Mouse (Mus musculus): ENCODE measurements around the gene Rplp1. TPM values are rescaled to one million over a fixed set of nuclear protein-coding genes. Genes with fewer than 3 reads are reported as not detected.

The Rplp1 gene
- total RNA-seq, 2 experiments from 2014 or later: 1,411 to 1,467 TPM

DNA sequence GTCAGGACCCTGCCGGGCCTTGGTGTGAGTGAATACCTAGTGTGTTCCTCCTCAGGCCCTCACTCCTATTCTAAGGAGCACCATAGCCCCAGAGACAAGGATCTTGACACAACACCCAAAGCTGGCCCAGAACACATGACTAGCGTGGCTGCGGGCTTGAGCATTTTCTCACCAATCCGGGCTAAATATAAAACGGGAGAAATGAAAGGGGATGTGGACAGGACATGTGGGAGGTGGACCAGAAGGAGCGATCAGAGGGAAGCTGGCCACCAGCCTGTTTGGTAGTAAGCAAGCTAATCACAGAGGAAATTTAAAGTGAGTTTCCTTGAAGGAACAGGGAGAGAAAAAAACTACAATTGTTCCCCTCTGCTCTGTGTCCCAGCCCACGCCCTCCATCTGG, 28.4 kb downstream of the Rplp1 start:
- intact Hi-C loops (cut with DNase I): loop anchor here (5.0 kb wide), 1 partner anchor 49 kb away; no protein-coding TSS in a partner anchor
- no peak for DNase-seq (ENCODE audit: low spot score in 2 of 2)

DNA sequence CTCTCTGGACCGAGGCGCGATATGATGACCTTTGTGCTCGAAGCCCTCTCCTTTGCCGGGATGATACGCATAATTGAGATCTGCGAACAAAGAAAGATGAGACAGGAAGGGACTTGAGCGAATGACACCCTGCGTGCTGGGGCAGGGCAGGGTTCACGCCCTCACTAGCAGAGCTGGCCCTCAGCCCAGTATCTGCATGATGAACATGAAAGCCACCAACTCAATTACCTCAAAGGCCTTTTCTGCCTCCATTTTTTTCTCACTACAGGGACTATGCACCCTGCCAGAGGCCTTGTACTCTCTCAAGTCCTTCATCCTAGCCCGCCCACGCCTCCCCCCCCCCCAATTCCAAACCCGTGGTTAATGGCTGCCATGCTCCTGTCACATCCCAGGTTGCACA, 29.4 kb downstream of the Rplp1 start:
- no peak for DNase-seq (ENCODE audit: low spot score in 2 of 2)
- intact Hi-C loops (cut with DNase I): loop anchor here (5.0 kb wide), 1 partner anchor 48 kb away; no protein-coding TSS in a partner anchor

DNA sequence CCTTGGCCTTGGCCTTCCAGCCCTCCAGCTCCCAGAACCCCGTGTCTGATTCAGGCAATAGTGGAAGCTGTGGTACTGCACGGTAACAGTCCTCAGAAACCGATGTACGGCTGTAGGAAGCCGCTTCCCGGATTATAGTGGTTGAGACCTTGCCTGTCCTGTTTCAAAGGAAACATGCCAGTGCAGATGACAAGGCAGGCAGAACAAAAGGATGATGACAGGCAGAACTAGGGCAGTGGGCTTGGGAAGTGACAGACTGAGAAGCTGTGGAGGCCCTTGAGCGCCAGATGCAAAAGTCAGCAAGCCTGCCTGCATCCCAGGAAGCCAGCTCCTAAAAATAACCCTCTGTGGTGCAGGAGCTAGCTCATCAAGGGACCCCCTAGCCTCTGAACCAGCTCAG, 30.0 kb downstream of the Rplp1 start:
- DNase-seq (ENCODE audit: low spot score in 2 of 2): no peak
- intact Hi-C loops (cut with DNase I): no loop called here

DNA sequence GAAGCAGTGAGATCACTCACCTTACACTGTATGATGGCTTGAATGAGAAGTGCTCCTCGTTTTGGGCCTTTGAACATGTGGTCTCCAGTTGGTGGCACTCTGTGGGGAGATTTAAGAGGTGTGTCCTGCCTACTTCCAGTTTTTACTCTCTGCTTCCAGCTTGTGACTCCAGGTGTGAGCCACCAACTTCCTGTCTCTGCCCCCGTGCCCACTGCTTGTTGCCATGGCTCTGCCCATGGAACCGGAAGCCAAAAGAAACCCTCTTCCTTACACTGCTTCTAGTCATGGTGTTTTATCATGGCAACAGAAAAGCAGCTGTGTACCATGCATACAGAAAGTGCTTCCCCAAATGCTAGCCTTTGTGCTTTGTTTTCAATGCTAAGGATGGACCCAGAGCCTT, 32.2 kb downstream of the Rplp1 start:
- intact Hi-C loops (cut with DNase I): no loop called here
- no peak for DNase-seq (ENCODE audit: low spot score in 2 of 2)

DNA sequence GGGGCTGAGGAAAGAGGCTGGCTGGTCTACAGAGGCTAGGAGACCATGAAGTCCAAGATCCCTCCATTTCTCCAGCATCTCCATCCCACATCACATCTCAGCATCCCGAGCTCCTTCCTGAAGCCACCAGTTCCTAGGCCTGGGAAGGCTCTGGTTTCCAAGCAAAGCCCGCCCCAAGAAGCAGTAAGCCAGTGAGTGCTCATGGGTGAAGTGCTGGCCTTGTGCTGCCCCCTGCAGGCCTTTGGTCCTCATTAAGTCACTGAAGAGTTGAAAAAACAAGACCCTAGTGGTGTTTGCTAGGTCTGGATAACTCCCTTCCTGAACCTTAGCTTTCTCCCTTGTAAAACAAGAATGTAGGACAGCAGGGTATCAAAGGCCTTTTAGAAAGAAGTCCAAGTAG, 35.5 kb downstream of the Rplp1 start:
- intact Hi-C loops (cut with DNase I): no loop called here
- DNase-seq (ENCODE audit: low spot score in 2 of 2): peak; percentile 85 to 87

DNA sequence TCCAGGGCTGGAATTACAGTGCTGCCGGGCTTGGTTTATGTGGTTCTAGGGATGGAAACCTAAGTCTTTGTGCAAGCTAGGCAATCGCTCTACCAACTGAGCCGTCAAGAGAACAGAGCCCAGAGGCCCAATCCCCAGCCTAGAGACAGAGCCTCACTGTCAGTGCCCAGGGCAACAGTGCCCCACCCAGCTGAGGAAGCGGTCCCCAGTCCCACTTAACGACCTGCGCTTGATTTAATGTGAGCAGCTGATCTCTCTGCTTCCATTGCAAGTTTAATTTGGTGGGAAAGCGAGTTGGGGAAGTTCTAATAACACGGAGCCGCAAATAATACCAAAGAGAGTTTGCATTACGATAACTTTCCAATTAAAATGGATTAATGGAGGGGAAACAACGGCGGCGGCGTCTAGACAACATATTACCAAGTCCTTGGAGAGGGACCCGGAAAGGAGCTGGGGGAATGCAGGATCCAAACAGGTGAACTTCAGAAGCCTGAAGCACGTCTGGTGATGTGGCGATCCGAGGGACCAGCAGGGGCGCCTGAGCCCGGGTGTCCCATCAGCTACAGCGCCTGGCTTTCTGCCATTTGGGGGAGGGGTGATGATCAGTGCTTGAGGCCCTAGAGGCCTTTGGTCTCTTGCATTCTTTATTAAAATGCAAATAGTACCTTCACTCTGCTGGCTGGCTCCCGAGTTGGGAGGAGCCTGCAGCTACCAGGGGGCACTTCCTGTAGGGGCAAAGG, 36.8 kb downstream of the Rplp1 start:
- intact Hi-C loops (cut with DNase I): no loop called here
- no peak for DNase-seq (ENCODE audit: low spot score in 2 of 2)

DNA sequence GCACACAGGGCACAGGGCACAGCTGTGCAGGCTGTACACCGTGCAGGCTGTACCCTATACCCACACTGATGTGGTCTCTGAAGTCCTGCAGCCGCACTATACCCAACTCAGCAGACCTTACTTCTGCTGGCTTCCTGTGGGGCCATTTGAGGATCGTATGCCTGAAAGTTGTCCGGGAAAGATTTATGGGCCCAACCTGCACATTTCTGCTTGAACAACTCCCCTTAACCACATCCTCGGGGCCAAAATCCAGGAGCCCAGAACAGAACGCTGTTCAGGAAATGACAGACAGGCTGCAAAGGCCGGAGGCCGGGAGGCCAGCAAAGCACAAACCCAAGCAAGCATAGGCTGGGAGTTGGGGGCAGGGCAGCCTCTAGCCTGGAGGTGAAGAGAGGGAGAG, 41.0 kb downstream of the Rplp1 start:
- DNase-seq (ENCODE audit: low spot score in 2 of 2): no peak
- intact Hi-C loops (cut with DNase I): loop anchor here (5.0 kb wide), 1 partner anchor 506 kb away; no protein-coding TSS in a partner anchor

DNA sequence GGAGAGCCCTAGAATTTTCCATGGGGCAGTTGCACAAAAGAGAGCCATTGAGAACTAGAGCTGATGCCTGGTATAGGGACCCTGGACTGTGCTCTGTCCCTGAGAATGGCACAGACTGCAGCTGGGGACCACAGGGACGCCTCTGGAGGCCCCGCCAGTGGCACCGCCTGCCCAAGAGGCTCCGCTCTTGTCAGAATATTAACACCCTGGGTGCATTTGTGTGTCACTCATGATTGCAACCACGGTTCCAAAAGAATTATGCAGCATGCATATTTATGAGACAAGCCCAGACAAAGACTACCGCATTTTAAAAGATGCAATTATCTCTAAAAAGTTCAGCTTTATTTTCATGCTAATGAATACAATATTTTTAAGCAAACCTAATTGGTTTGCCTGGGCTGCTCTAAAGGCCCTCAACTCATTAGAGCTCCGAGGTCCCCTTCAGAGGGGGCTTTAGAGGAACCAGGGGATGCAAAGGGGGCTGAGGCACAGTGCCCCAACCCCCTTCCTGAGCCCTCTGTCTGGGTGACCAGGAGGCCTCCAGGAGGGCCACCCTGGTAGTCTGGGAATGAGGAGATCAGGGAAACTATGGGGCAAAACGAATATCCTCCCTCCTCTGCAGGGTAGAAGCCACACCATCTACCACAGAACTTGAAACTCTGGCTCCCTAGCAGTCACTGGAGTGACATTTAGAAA, 41.9 kb downstream of the Rplp1 start:
- no peak for DNase-seq (ENCODE audit: low spot score in 2 of 2)
- intact Hi-C loops (cut with DNase I): loop anchor here (5.0 kb wide), 1 partner anchor 505 kb away; no protein-coding TSS in a partner anchor

DNA sequence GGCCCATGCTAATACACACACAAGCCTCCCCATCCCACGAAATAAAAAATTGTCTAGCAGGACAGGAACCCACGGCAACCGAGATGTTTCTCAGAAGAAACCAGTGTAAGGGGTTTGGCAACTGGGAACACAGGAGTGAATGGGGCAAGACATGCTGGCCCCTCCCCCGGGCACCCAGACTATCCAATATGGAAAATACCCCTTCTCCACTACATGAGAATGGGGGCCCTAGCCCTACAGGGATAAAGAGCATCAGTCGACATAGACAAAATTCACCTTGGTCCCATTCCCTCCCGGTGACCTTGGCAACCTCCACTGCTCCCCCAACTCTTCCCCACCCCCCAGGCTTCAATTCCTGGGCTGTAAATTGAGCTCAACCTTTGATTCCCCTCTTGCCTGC, 42.5 kb downstream of the Rplp1 start:
- intact Hi-C loops (cut with DNase I): loop anchor here (5.0 kb wide), 1 partner anchor 505 kb away; no protein-coding TSS in a partner anchor

DNA sequence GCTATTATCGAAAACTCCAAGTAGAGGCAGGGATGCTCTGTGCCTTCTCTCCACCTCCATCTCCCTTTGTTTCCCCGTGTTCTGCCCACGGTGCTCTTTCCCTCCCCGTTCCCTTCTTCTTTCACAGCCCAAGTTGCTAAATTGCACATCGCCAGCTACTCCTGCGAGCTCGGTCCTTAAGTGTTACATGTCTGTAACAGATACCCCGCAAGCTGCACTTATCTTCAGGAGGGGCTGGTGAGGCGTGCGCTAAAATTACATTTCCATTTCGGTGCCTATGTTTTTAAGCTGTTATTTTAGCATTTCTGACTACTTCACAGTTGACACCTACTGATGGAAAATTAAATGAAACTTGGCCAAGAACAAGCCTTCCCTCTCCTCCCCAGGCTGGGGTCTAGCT, 46.7 kb downstream of the Rplp1 start:
- intact Hi-C loops (cut with DNase I): no loop called here
- peak; percentile 68 to 83 for DNase-seq (ENCODE audit: low spot score in 2 of 2)

More for the DNA sequence above, 42.5 kb downstream of the Rplp1 start:
- DNase-seq (ENCODE audit: low spot score in 2 of 2): no peak

Other genes starting within 250 kb of the Rplp1 start
- 1 to 10 TPM; 1.9 to 2.0 TPM for gene Kif23, start 32.2 kb upstream of the Rplp1 start, total RNA-seq (2021)
- 1 to 10 TPM in 1 of 2 experiments, under 1 TPM in 1; 0.80 to 2.3 TPM for gene Paqr5, start 112.3 kb upstream of the Rplp1 start, total RNA-seq (2021)
- 10 to 100 TPM; 27.2 to 28.7 TPM for gene Glce, start 208.1 kb upstream of the Rplp1 start, total RNA-seq (2021)